In genomic region chr13:112925976-112926375, GRCm38 (mm10) we compare ENCODE assay signal across 8 mouse cellular contexts. TPM values are rescaled to one million over a fixed set of nuclear protein-coding genes. Genes with fewer than 3 reads are reported as not detected.
DNase-seq lines count a peak whose midpoint lies in the region; ATAC-seq lines count a peak whose summit lies in the region.

No protein-coding gene starts in this region.

- ATAC-seq in forebrain, embryonic 14.5 days: no peak
- no peak for ATAC-seq in liver, embryonic 11.5 days (replicated peaks; ENCODE audit: low FRiP score)
- ATAC-seq in monocyte, adult 5-6 weeks (replicated peaks; ENCODE audit: insufficient number of reproducible peaks, low FRiP score, low TSS enrichment, poor library complexity, severe bottlenecking): no peak

- no peaks in the 10 kb centered on the region for H3K9me3 ChIP-seq in forebrain, embryonic 14.5 days (replicated peaks; ENCODE audit: control insufficient read depth, low read length)
- H3K9me3 ChIP-seq in liver, embryonic 11.5 days (ENCODE audit: control insufficient read depth, low read length): no peaks in the 10 kb centered on the region

- H3K9ac ChIP-seq in forebrain, embryonic 14.5 days (ENCODE audit: low read length): peak overlapping the region; percentile 80; the same call in 1 of the 2 replicates
- H3K9ac ChIP-seq in liver, embryonic 11.5 days (ENCODE audit: low read depth, low read length): peak overlapping the region; percentile 89

- H3K27me3 ChIP-seq in forebrain, embryonic 14.5 days (replicated peaks; ENCODE audit: control insufficient read depth, insufficient read depth, low read length): no peaks in the 10 kb centered on the region
- no peaks in the 10 kb centered on the region for H3K27me3 ChIP-seq in liver, embryonic 11.5 days (replicated peaks; ENCODE audit: control insufficient read depth, insufficient read depth, low read length)

- peak overlapping the region; percentile 70 for H3K4me3 ChIP-seq in forebrain, embryonic 14.5 days (ENCODE audit: low read depth, low read length)
- peak overlapping the region; percentile 93 for H3K4me3 ChIP-seq in liver, embryonic 11.5 days (ENCODE audit: low read depth, low read length)

- H3K36me3 ChIP-seq in forebrain, embryonic 14.5 days (ENCODE audit: control insufficient read depth, insufficient read depth, low read length): peaks cover 12% of the 10 kb centered on the region
- H3K36me3 ChIP-seq in liver, embryonic 11.5 days (ENCODE audit: control insufficient read depth, insufficient read depth, low read length): no peaks in the 10 kb centered on the region

- H3K4me2 ChIP-seq in forebrain, embryonic 14.5 days (ENCODE audit: low read length): peak overlapping the region; percentile 63
- H3K4me2 ChIP-seq in liver, embryonic 11.5 days: peak overlapping the region; percentile 82

- intact Hi-C loops in heart, postnatal 14 days (cut with DNase I): loop anchor here (5.0 kb wide), 3 partner anchors 61 to 124 kb away; partner anchors contain the start of genes Ccno, Cdc20b and Plpp1

- DNase-seq in heart, adult 11 months: peak; percentile 79
- DNase-seq in heart, postnatal 14 days: no peak
- peak; percentile 49 for DNase-seq in A20 (ENCODE audit: low read depth, low spot score)
- DNase-seq in forebrain, embryonic 14.5 days (ENCODE audit: low spot score): no peak
- DNase-seq in liver, embryonic 11.5 days (ENCODE audit: low spot score): no peak
- DNase-seq in layer of hippocampus, postnatal 10 days (ENCODE audit: low spot score in 2 of 2): no peak
- no peak for DNase-seq in adipocyte (ENCODE audit: low spot score)

- no peak overlapping the region for H3K27ac ChIP-seq in forebrain, embryonic 14.5 days (ENCODE audit: low read depth, low read length)
- no peak overlapping the region for H3K27ac ChIP-seq in liver, embryonic 11.5 days (ENCODE audit: low read depth, low read length)

- 76% methylated on average over 4 of the region's 4 CpGs for WGBS in forebrain, embryonic 14.5 days
- 59% methylated on average over 4 of the region's 4 CpGs for WGBS in liver, embryonic 11.5 days

- H3K4me1 ChIP-seq in forebrain, embryonic 14.5 days (ENCODE audit: control insufficient read depth, insufficient read depth, low read length): peaks cover 14% of the 10 kb centered on the region
- peaks cover 9% of the 10 kb centered on the region for H3K4me1 ChIP-seq in liver, embryonic 11.5 days (replicated peaks; ENCODE audit: control insufficient read depth, insufficient read depth, low read length)

RNA-seq across cellular contexts. Expression of gene Mtrex, which starts 1.2 kb away (rescaled TPM):
- total RNA-seq in heart, postnatal 14 days (2021): 10 to 100 TPM; 24.5 to 28.0 TPM
- 70.6 and 77.9 TPM in 2 replicates for polyA plus RNA-seq in forebrain, embryonic 14.5 days (2014; fragmentation: Nextera tagmentation; extraction: Ambion mirVana)
- polyA plus RNA-seq in liver, embryonic 11.5 days (2014; fragmentation: Nextera tagmentation; extraction: Ambion mirVana): 90.9 and 101 TPM in 2 replicates
- 61.4 to 92.9 TPM (median 83.6 TPM) in 3 replicates for total RNA-seq in monocyte, adult 5-6 weeks (2017)
- total RNA-seq in layer of hippocampus, postnatal 10 days (2021): 10 to 100 TPM; 41.9 to 42.6 TPM

RNA-seq across cellular contexts. Expression of gene Dhx29, which starts 1.3 kb away (rescaled TPM):
- 10 to 100 TPM; 12.7 to 12.8 TPM for total RNA-seq in heart, postnatal 14 days (2021)
- 17.5 and 25.4 TPM in 2 replicates for polyA plus RNA-seq in forebrain, embryonic 14.5 days (2014; fragmentation: Nextera tagmentation; extraction: Ambion mirVana)
- polyA plus RNA-seq in liver, embryonic 11.5 days (2014; fragmentation: Nextera tagmentation; extraction: Ambion mirVana): 19.4 and 23.1 TPM in 2 replicates
- total RNA-seq in monocyte, adult 5-6 weeks (2017): 20.5 to 31.6 TPM (median 22.8 TPM) in 3 replicates
- 10 to 100 TPM; 24.7 to 25.5 TPM for total RNA-seq in layer of hippocampus, postnatal 10 days (2021)

Comparison
In these comparisons a context has a peak if more than half of its experiments do, and no peak if none do; other contexts are left out.
1. DNase-seq: peak in heart, adult 11 months (single experiment) and A20 (single experiment); none in heart, postnatal 14 days (0 of 2), forebrain, embryonic 14.5 days (single experiment), liver, embryonic 11.5 days (single experiment), layer of hippocampus, postnatal 10 days (0 of 2) and adipocyte (single experiment).